Mouse (Mus musculus): ENCODE data around the gene Pfas.

DNA sequence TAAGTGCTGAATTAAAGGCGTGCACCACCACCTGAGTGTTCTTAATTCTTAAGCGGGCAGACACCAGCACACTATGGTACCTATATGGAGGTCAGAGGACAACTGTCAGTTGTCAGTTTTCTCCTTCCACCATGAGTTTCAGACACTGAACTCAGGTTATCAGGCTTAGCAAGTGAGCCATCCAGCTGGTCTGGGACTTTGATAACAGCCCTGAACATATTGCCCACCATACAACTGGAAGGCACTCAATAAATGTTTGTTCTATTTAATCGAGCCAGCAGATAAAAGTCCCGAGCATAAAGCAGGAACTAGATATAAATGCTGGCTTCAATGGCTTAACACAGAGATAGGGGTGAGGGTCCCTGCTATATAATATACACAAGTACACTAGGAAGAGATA is 11.2 kb downstream of the Pfas start:
- TF ChIP-seq BHLHE40 (IDR thresholded peaks at IDR 0.05; ENCODE audit: borderline replicate concordance, low read depth, low read length) (no peak), POLR2A (IDR thresholded peaks at IDR 0.05; ENCODE audit: control insufficient read depth in 1 of 2, insufficient read depth in 1 of 2, low read depth in 1 of 2, low read length in 2 of 2, poor library complexity in 1 of 2) (no peak), ETS1 (IDR thresholded peaks at IDR 0.05; ENCODE audit: low read depth, low read length) (peak; percentile 85), POLR2AphosphoS5 (IDR thresholded peaks at IDR 0.05; ENCODE audit: borderline replicate concordance, low read depth, low read length) (no peak), CTCF (IDR thresholded peaks at IDR 0.05 in 2 of 3, conservative IDR thresholded peaks at IDR 0.05 in 1 of 3; ENCODE audit: control insufficient read depth in 1 of 3, insufficient read depth in 1 of 3, low read depth in 2 of 3, low read length in 3 of 3, poor library complexity in 1 of 3, severe bottlenecking in 1 of 3) (no peak), GATA1 (IDR thresholded peaks at IDR 0.05; ENCODE audit: low read depth, low read length) (peak; percentile 69), MAX (IDR thresholded peaks at IDR 0.05; ENCODE audit: low read length) (no peak), MEF2A (IDR thresholded peaks at IDR 0.05; ENCODE audit: extremely low read depth, insufficient replicate concordance, low read depth, low read length, poor library complexity, severe bottlenecking) (no peak), ELF1 (IDR thresholded peaks at IDR 0.05; ENCODE audit: low read depth, low read length) (no peak)

All from MEL (cell line).